Comparison of ENCODE assay signal across 8 mouse cellular contexts in the genomic region with DNA sequence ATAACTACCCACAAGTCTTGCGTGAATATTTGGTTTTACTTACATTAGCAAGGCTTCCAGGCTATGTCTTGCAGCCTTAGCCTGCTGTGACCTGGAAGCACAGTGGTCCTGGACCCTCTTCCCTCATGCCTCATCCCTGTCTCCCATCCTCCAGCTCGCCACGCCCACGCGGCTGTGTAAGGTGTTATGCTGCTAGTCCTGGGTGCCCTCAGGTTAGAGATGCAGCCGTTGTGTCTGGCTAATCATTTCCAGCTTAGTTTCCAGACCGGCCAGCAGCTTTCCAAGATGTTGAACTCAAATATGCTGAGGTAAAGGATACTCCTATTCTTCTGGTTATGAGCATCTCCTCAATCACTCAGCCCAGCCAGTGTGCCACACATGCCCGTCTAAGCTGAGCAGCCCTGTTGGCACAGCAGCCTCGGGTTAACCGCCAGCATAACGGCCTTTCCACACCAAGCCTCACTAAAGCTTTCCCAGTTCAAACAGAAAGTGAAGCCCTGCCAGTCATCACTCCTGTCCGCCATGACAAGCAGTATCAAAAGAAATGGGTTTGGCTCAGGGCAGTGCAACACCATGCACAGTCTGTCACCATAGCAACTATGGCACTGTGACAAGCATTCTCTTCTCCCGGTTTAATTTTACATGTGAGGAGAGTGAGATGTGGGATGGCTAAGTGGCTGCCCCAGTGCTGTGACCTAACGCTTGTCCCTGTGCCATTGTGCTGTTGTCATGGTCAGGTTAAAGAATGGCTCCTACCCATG.
DNase-seq lines count a peak whose midpoint lies in the region; ATAC-seq lines count a peak whose summit lies in the region.

No protein-coding gene starts in this region.

- peak overlapping the region; percentile 83 for H3K27ac ChIP-seq in midbrain, embryonic 14.5 days (replicated peaks; ENCODE audit: low read depth, low read length)

- H3K9me3 ChIP-seq in midbrain, embryonic 14.5 days (ENCODE audit: control insufficient read depth, low read length): no peaks in the 10 kb centered on the region

- H3K27me3 ChIP-seq in midbrain, embryonic 14.5 days (ENCODE audit: control insufficient read depth, insufficient read depth, low read length): no peaks in the 10 kb centered on the region

- peak; percentile 93 for ATAC-seq in midbrain, embryonic 14.5 days (ENCODE audit: low FRiP score, low TSS enrichment)
- ATAC-seq in activated CD4-positive, CD25-positive, alpha-beta regulatory T cell, adult 4 months: no peak

- H3K4me3 ChIP-seq in midbrain, embryonic 14.5 days (replicated peaks; ENCODE audit: low read depth, low read length): no peak overlapping the region

- H3K4me2 ChIP-seq in midbrain, embryonic 14.5 days (ENCODE audit: low read length): peak overlapping the region; percentile 25; the same call in 1 of the 2 replicates

- peaks cover 46% of the 10 kb centered on the region for H3K4me1 ChIP-seq in midbrain, embryonic 14.5 days (ENCODE audit: control insufficient read depth, insufficient read depth, low read length)

- 0 out of 2 replicates have a peak overlapping the region, but pooled peaks have one; percentile 27 for H3K9ac ChIP-seq in midbrain, embryonic 14.5 days (replicated peaks; ENCODE audit: low read length)

- DNase-seq in cerebellum, postnatal 10 days: peak; percentile 89 to 91
- DNase-seq in cerebellum, adult 9-10 months: no peak
- peak; percentile 74 for DNase-seq in embryo, embryonic 10.5 days (ENCODE audit: low spot score)
- peak; percentile 34 to 40 for DNase-seq in kidney, adult 8-10 months
- DNase-seq in midbrain, embryonic 14.5 days: peak; percentile 90
- no peak for DNase-seq in c-Kit-positive CD71-positive TER-119-positive erythroid progenitor cells, embryonic 14.5 days (ENCODE audit: low spot score)
- no peak for DNase-seq in thymus, postnatal 25 days

- WGBS in midbrain, embryonic 14.5 days: 42% methylated on average over 14 of the region's 14 CpGs

- no peaks in the 10 kb centered on the region for H3K36me3 ChIP-seq in midbrain, embryonic 14.5 days (ENCODE audit: control insufficient read depth, insufficient read depth, low read length)

Comparison
In these comparisons a context has a peak if more than half of its experiments do, and no peak if none do; other contexts are left out.
1. DNase-seq: peak in cerebellum, postnatal 10 days (2 of 2), embryo, embryonic 10.5 days (single experiment), kidney, adult 8-10 months (2 of 2) and midbrain, embryonic 14.5 days (single experiment); none in cerebellum, adult 9-10 months (single experiment), c-Kit-positive CD71-positive TER-119-positive erythroid progenitor cells, embryonic 14.5 days (single experiment) and thymus, postnatal 25 days (single experiment).